Mouse (Mus musculus) intestine, embryonic 16.5 days (tissue): ENCODE data around the gene Rprd1b. TPM values are rescaled to one million over a fixed set of nuclear protein-coding genes. Genes with fewer than 3 reads are reported as not detected.
A peak's percentile ranks its signal among the peaks of the same experiment; 100 is the strongest.

Experiments
- ATAC-seq: fragments of 200-750 bp; cut with Nextera tagmentation; 2 replicates; pipeline ENCODE4 v1.8.0; 2017; ENCODE audit warnings: moderate TSS enrichment, moderate library complexity
- H3K27ac ChIP-seq: fragments of 300-500 bp; sonication (generic); 2 replicates; pipeline ENCODE4 v1.5.1; 2014; ENCODE audit warnings: mild to moderate bottlenecking, low read length
- H3K27me3 ChIP-seq: fragments of 300-500 bp; sonication (generic); replicated peaks from 2 replicates; pipeline ENCODE4 v1.6.1; 2014; ENCODE audit warnings: low read length, control low read depth, mixed read lengths; ENCODE audit not compliant: control insufficient read depth, insufficient read depth
- H3K36me3 ChIP-seq: fragments of 300-500 bp; sonication (generic); 2 replicates; pipeline ENCODE4 v1.6.1; 2014; ENCODE audit warnings: low read length, control low read depth; ENCODE audit not compliant: control insufficient read depth, insufficient read depth
- H3K4me1 ChIP-seq: fragments of 300-500 bp; sonication (generic); 2 replicates; pipeline ENCODE4 v1.6.1; 2014; ENCODE audit warnings: low read length, control low read depth, mixed read lengths; ENCODE audit not compliant: control insufficient read depth, insufficient read depth
- H3K4me2 ChIP-seq: fragments of 300-500 bp; sonication (generic); 2 replicates; pipeline ENCODE4 v1.6.1; 2014; ENCODE audit warnings: low read depth, low read length, control low read depth
- H3K4me3 ChIP-seq: fragments of 300-500 bp; sonication (generic); 2 replicates; pipeline ENCODE4 v1.5.1; 2014; ENCODE audit warnings: mild to moderate bottlenecking, low read length
- H3K9ac ChIP-seq: fragments of 300-500 bp; sonication (generic); 2 replicates; pipeline ENCODE4 v1.6.1; 2014; ENCODE audit warnings: low read depth, low read length
- H3K9me3 ChIP-seq: fragments of 300-500 bp; sonication (generic); 2 replicates; pipeline ENCODE4 v1.6.1; 2016; ENCODE audit warnings: low read length, control low read depth; ENCODE audit not compliant: control insufficient read depth
- WGBS: fragments of 180-500 bp; shearing (Covaris S2); extraction: QIAGEN DNeasy Blood & Tissue Kit; methylation state at CpG from one replicate; pipeline ENCODE4 v1.1.7; 2014; 5-methylcytosine and 5-hydroxymethylcytosine counted together
- polyA plus RNA-seq: library from polyadenylated mRNA; unstranded; fragments of >200 nt; fragmentation: Nextera tagmentation; extraction: Ambion mirVana; gene quantifications from 2 replicates; pipeline ENCODE4 v1.2.1, GENCODE M21; 2015

Rprd1b gene
- polyA plus RNA-seq, 1 experiment from 2014 or later: 34.2 TPM

- no peak overlapping the region; the same call in 1 of the 2 replicates for H3K9ac ChIP-seq
- WGBS: 62% methylated on average over 7 of the region's 7 CpGs
- H3K4me1 ChIP-seq: peaks cover 47% of the 10 kb centered on the region
- H3K4me3 ChIP-seq: no peak overlapping the region
- H3K27ac ChIP-seq: peak overlapping the region; percentile 54
- ATAC-seq: peak; percentile 61
- no peaks in the 10 kb centered on the region for H3K36me3 ChIP-seq
- H3K27me3 ChIP-seq: no peaks in the 10 kb centered on the region
- no peaks in the 10 kb centered on the region for H3K9me3 ChIP-seq
- 0 out of 2 replicates have a peak overlapping the region, but pooled peaks have one; percentile 7 for H3K4me2 ChIP-seq
Measured at GRCm38 (mm10) chr2:158141690-158142440, 113.6 kb downstream of the Rprd1b start.

GRCm38 (mm10) chr2:158142981-158143380, 114.7 kb downstream of the Rprd1b start:
- no peak overlapping the region for H3K27ac ChIP-seq
- H3K4me2 ChIP-seq: peak overlapping the region; percentile 78; the same call in 1 of the 2 replicates
- H3K9me3 ChIP-seq: no peaks in the 10 kb centered on the region
- ATAC-seq: no peak
- peak overlapping the region; percentile 46; the same call in 1 of the 2 replicates for H3K9ac ChIP-seq
- 81% methylated on average over 18 of the region's 18 CpGs for WGBS
- no peaks in the 10 kb centered on the region for H3K36me3 ChIP-seq
- peaks cover 44% of the 10 kb centered on the region for H3K4me1 ChIP-seq
- H3K4me3 ChIP-seq: 0 out of 2 replicates have a peak overlapping the region, but pooled peaks have one; percentile 8
- no peaks in the 10 kb centered on the region for H3K27me3 ChIP-seq

GRCm38 (mm10) chr2:158143816-158144215, 115.5 kb downstream of the Rprd1b start:
- H3K9ac ChIP-seq: peak overlapping the region; percentile 23; the same call in 1 of the 2 replicates
- H3K27ac ChIP-seq: 0 out of 2 replicates have a peak overlapping the region, but pooled peaks have one; percentile 12
- WGBS: 62% methylated on average over 3 of the region's 3 CpGs
- peak overlapping the region; percentile 78 for H3K4me2 ChIP-seq
- no peaks in the 10 kb centered on the region for H3K9me3 ChIP-seq
- peaks cover 44% of the 10 kb centered on the region for H3K4me1 ChIP-seq
- no peaks in the 10 kb centered on the region for H3K27me3 ChIP-seq
- peak overlapping the region; percentile 69; the same call in 1 of the 2 replicates for H3K4me3 ChIP-seq
- ATAC-seq: no peak
- H3K36me3 ChIP-seq: no peaks in the 10 kb centered on the region

- Histone ChIP-seq H3K4me2 (peak overlapping the region; percentile 78), H3K4me3 (peak overlapping the region; percentile 69), H3K4me1 (peaks cover 44% of the 10 kb centered on the region), H3K27ac (0 out of 2 replicates have a peak overlapping the region, but pooled peaks have one; percentile 12), H3K36me3 (no peaks in the 10 kb centered on the region), H3K9me3 (no peaks in the 10 kb centered on the region), H3K27me3 (no peaks in the 10 kb centered on the region), H3K9ac (peak overlapping the region; percentile 23)
- WGBS: 54% methylated on average over 8 of the region's 8 CpGs
- ATAC-seq: no peak
Measured at GRCm38 (mm10) chr2:158144263-158144662, 116.0 kb downstream of the Rprd1b start.

GRCm38 (mm10) chr2:158144750-158145527, 116.6 kb downstream of the Rprd1b start:
- no peaks in the 10 kb centered on the region for H3K36me3 ChIP-seq
- H3K27ac ChIP-seq: 0 out of 2 replicates have a peak overlapping the region, but pooled peaks have one; percentile 12
- WGBS: 77% methylated on average over 6 of the region's 6 CpGs
- H3K27me3 ChIP-seq: no peaks in the 10 kb centered on the region
- peaks cover 44% of the 10 kb centered on the region for H3K4me1 ChIP-seq
- H3K9me3 ChIP-seq: no peaks in the 10 kb centered on the region
- no peak for ATAC-seq
- peak overlapping the region; percentile 78 for H3K4me2 ChIP-seq
- peak overlapping the region; percentile 84 for H3K9ac ChIP-seq
- peak overlapping the region; percentile 69 for H3K4me3 ChIP-seq

GRCm38 (mm10) chr2:158145528-158146065, 117.3 kb downstream of the Rprd1b start:
- Histone ChIP-seq H3K9ac (peak overlapping the region; percentile 84), H3K27me3 (no peaks in the 10 kb centered on the region), H3K9me3 (no peaks in the 10 kb centered on the region), H3K4me1 (peaks cover 44% of the 10 kb centered on the region), H3K4me3 (peak overlapping the region; percentile 69), H3K4me2 (peak overlapping the region; percentile 78), H3K27ac (peak overlapping the region; percentile 48; the same call in 1 of the 2 replicates), H3K36me3 (no peaks in the 10 kb centered on the region)
- ATAC-seq: peak; percentile 3
- WGBS: 64% methylated on average over 5 of the region's 5 CpGs

- Histone ChIP-seq H3K27ac (peak within 1 kb of the TSS; percentile 48; the same call in 1 of the 2 replicates), H3K4me1 (peaks cover 39% of the 10 kb centered on the region), H3K9ac (peak within 1 kb of the TSS; percentile 84), H3K36me3 (no peaks in the 10 kb centered on the region), H3K9me3 (peaks cover 3% of the 10 kb centered on the region), H3K4me2 (peak within 1 kb of the TSS; percentile 78), H3K4me3 (peak within 1 kb of the TSS; percentile 69), H3K27me3 (no peaks in the 10 kb centered on the region)
- under 1% methylated on average over 33 of the region's 33 CpGs for WGBS
- ATAC-seq: peak; percentile 85
Measured at GRCm38 (mm10) chr2:158146223-158146622, 117.9 kb downstream of the Rprd1b start, which contains the start of gene Tgm2. Gene Tgm2, minus strand, starts transcription at chr2:158146436.

- no peak for ATAC-seq
- Histone ChIP-seq H3K4me3 (no peak overlapping the region), H3K27ac (no peak overlapping the region), H3K36me3 (no peaks in the 10 kb centered on the region), H3K4me1 (peaks cover 31% of the 10 kb centered on the region), H3K27me3 (no peaks in the 10 kb centered on the region), H3K9ac (no peak overlapping the region), H3K4me2 (no peak overlapping the region), H3K9me3 (peaks cover 4% of the 10 kb centered on the region)
- 95% methylated on average over 8 of the region's 8 CpGs for WGBS
Measured at GRCm38 (mm10) chr2:158146971-158147370, 118.7 kb downstream of the Rprd1b start.

GRCm38 (mm10) chr2:158151077-158151476, 122.8 kb downstream of the Rprd1b start:
- H3K9me3 ChIP-seq: peaks cover 4% of the 10 kb centered on the region
- no peak overlapping the region for H3K4me2 ChIP-seq
- peaks cover 24% of the 10 kb centered on the region for H3K4me1 ChIP-seq
- no peak overlapping the region for H3K4me3 ChIP-seq
- no peaks in the 10 kb centered on the region for H3K27me3 ChIP-seq
- H3K9ac ChIP-seq: no peak overlapping the region
- no peaks in the 10 kb centered on the region for H3K36me3 ChIP-seq
- no peak overlapping the region for H3K27ac ChIP-seq
- 95% methylated on average over 3 of the region's 3 CpGs for WGBS
- no peak for ATAC-seq
